Mouse (Mus musculus) MEL-GATA-1-ER (cell line): Measurements from ENCODE around the gene Cenpf.

Experiments used
- DNase-seq: peaks from one replicate; pipeline ENCODE4 v3.0.0-alpha.2; 2012; ENCODE audit warnings: low read depth; ENCODE audit errors: extremely low read depth

The Cenpf gene

DNA sequence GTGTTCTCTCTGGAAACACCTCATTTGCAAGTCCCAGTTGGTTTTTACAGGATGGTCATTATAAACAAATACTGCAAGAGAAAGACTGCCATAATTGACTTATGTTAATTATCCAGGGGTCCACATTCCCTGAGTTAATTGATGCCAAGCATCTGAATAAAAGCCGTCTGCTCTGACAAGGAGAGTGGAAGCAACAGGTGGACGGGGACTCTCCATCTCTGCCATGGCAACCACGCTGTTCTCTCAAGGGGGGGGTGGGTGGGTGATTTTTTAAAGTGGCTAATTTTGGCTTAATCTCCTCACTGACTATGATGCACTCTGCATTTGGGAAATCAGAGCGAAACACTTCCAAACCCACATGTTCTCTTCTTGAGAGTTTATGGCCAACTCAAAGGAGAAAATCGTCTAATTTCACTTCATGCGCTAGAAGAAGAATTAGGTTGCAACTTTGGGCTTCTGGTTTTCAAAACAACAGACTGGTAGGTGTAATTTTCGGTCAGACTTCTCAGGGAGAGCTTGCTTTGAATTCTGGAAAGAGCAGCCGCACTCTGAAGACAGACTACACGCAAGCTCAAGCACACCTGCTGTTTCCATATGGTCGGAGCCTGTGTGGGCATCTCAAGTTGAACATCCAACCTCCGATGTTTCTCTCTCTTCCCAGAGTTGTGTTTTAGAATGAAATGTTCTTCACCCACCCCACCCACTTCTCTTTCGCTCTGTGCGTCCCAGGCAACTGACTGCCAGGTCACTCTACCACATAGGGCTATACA, 55.8 kb downstream of the Cenpf start:
- DNase-seq, result no peak

DNA sequence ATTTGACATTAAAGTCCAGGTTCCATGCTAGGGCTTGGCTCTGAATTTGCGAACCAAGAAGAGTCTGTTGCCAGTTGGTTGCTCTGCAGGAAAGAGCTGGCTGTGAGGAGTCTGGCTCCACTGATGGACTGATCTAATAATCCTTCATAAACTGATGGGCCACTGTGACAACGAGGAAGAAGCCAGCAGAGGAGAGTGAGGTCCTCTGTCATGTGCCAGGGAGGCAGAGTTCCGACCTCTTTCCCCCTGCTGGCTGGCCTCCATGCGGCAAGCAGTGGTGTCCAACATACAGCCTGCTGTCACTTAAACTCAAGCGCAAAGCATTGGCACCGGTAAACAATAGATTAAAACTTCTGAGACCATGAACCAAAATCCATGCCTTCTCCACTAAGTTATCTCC, 57.9 kb downstream of the Cenpf start:
- DNase-seq, result no peak

GRCm38 (mm10) chr1:189627976-189628768, 59.7 kb downstream of the Cenpf start:
- DNase-seq, result peak; percentile 37

GRCm38 (mm10) chr1:189624756-189625155, 63.1 kb downstream of the Cenpf start:
- DNase-seq, result no peak

DNA sequence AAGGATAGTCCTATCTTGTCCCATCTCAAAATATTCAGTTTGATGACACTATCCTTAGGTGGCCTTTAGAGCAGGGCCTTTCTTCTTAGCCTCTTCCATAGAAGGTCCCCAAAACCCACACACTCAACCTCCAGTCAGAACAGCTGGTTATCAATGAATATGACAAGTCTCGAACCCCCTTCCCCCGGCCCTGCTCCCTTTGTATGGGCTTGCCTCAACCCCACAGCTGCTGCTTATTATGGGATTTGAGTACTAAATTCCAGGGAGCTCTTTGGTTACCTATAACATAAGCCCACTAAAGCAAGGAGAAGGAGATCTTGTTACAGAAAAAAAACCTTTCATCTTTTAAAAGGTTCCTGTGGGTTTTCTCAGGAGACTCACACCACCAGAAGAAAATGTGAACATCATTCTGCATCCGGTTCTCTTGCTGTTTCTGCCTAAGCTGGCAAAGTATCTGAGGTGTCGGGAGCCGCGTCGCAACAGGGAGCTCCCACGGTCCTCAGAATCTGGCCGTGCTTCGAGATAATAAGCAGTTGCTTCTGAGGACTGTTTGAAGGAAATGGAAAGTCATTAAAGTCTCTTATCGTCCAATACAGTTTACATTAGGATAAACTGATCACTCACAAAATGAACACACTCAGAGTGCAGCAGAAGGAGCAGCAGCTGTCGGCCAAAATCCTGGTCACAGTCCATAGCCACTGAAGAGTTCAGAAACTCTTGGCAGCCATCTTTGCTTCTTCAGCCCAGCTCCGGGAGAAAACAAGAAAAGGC, 68.7 kb downstream of the Cenpf start:
- no peak for DNase-seq

DNA sequence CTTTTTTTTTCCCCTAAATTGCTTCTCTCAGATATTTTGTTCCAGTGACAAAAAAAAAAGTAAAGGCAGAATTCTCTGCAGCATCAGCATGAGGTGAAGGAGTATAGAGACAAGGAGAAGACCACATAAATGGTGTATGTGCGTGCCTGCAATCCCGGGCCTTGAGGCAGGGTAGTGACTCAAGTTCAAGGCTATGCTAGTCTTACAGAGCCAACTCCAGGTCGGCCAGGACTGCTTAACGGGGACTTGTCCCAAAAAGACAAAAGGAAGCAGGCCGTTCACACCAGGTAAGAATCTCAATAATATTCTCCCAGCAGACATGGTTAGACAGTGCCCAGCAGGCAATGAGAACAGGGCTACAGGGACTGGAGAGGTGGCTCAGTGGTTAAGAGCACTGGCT, 70.5 kb downstream of the Cenpf start:
- no peak for DNase-seq

- DNase-seq, result no peak
These were observed 72.6 kb downstream of the Cenpf start for GRCm38 (mm10) chr1:189615246-189615645.

DNA sequence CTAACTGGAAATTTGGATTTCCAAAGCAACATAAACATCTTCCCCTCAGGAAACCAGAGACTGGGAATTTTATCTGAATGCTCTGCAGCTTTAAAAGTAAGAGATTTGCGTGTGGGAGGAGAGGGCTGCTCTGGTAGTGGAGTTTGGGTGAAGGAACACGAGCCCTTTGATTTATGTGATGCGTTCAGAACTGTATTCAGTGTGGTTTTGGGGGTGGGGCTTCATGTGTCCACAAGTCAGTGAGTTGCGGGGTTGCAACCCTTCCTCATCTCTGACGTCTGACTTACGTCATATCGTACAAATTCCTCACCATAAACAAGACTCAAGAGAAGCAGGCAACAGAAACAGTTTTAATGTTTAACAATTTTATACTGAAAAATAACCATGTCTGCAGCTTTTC, 74.8 kb downstream of the Cenpf start:
- no peak for DNase-seq

- no peak for DNase-seq
These were observed 76.1 kb downstream of the Cenpf start for GRCm38 (mm10) chr1:189611775-189612174.

- no peak for DNase-seq
These were observed 79.2 kb downstream of the Cenpf start for GRCm38 (mm10) chr1:189608640-189609039.

- DNase-seq, result no peak
These were observed 79.8 kb downstream of the Cenpf start for GRCm38 (mm10) chr1:189608039-189608438.

DNA sequence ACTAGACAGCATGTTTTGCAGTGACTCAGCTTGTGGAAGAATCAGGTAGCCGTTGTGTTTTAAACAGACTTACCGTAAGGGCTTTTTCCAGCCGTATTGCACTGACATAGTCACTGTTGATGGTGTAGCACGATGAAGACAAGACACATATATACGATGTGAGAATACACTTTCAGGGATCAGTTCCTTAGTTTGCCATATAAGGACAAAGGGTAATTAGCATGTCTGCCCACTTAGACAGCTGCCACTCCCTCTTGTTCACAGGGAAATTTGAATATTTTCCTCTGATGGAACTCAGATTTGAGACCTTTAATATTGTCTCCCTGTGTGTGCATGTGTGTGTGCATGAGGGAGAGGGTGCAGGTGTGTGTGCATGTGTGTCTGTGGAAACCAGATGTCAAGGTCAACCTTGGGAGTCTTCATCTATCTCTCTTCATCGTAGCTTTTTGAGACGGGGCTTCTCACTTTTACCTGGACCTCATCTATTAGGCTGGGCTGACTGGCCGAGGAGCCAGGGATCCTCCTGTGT, 82.2 kb downstream of the Cenpf start:
- no peak for DNase-seq

DNA sequence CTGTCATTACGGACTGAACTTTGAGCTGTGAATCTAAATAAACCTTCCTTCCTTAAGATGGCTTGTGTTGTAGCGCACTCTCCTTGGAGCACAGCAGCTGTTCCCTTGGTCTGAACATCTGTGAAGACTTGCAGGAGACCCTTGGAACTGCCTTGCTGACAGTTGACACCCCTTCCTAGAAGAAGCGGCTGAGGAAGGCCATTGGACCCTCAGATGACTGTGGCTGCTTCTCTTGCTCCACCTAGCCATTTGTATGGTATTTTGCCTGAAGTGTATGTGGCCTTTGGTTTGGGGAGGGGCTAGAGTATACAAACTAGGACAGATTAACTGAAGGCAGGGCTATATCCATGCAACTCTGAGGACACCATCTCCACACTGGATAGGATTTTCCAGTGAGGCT, 90.8 kb downstream of the Cenpf start:
- DNase-seq, result no peak
